Mouse (Mus musculus) spleen, postnatal 36 days (tissue): ENCODE data around the gene Pitpna.

Experiments
- DNase-seq, 2 experiments: peaks; one replicate each; pipeline ENCODE4 v3.0.0; 2022; ENCODE audit warnings: low spot score in 2 of 2, mixed read lengths in 1 of 2

Gene Pitpna

GRCm38 (mm10) chr11:75631561-75632225, 43.8 kb downstream of the Pitpna start:
- DNase-seq, result peak in 1 of 2 experiments; percentile 60

GRCm38 (mm10) chr11:75632921-75633320, 45.0 kb downstream of the Pitpna start:
- DNase-seq, result no peak

GRCm38 (mm10) chr11:75634801-75635200, 46.9 kb downstream of the Pitpna start:
- DNase-seq, result no peak

- no peak for DNase-seq
These were observed 47.4 kb downstream of the Pitpna start for GRCm38 (mm10) chr11:75635315-75635714.

- no peak for DNase-seq
These were observed 55.4 kb downstream of the Pitpna start for GRCm38 (mm10) chr11:75643323-75643722.

GRCm38 (mm10) chr11:75644684-75645083, 56.8 kb downstream of the Pitpna start:
- peak; percentile 50 to 53 for DNase-seq

- no peak for DNase-seq
These were observed 59.8 kb downstream of the Pitpna start for GRCm38 (mm10) chr11:75647681-75648211.

- peak; percentile 44 to 56 for DNase-seq
These were observed 61.3 kb downstream of the Pitpna start for GRCm38 (mm10) chr11:75649155-75649561.

GRCm38 (mm10) chr11:75650311-75650710, 62.4 kb downstream of the Pitpna start, which contains the start of gene Myo1c:
Gene Myo1c (plus strand): TSS chr11:75650504.
- DNase-seq, result no peak

- peak; percentile 57 to 69 for DNase-seq
These were observed 63.1 kb downstream of the Pitpna start for GRCm38 (mm10) chr11:75650958-75651425.

- peak; percentile 92 for DNase-seq
These were observed 63.7 kb downstream of the Pitpna start for GRCm38 (mm10) chr11:75651426-75652221.

GRCm38 (mm10) chr11:75652222-75652941, 64.5 kb downstream of the Pitpna start:
- peak; percentile 81 for DNase-seq

- peak; percentile 45 to 52 for DNase-seq
These were observed 65.2 kb downstream of the Pitpna start for GRCm38 (mm10) chr11:75652942-75653684.

GRCm38 (mm10) chr11:75653781-75654470, 66.0 kb downstream of the Pitpna start:
- peak; percentile 87 to 89 for DNase-seq

- DNase-seq, result peak; percentile 95
These were observed 66.8 kb downstream of the Pitpna start for GRCm38 (mm10) chr11:75654471-75655390.

- peak; percentile 84 to 86 for DNase-seq
These were observed 68.0 kb downstream of the Pitpna start for GRCm38 (mm10) chr11:75655621-75656545.

GRCm38 (mm10) chr11:75656621-75657590, 69.0 kb downstream of the Pitpna start:
- DNase-seq, result peak; percentile 74 to 75
